Mouse (Mus musculus) right cerebral cortex, postnatal 10 days (tissue): Measurements from ENCODE around the gene Ptprg.

Experiments
- DNase-seq, 2 experiments: peaks; one replicate each; pipeline ENCODE4 v3.0.0; 2021; ENCODE audit warnings: low spot score in 2 of 2

Gene Ptprg

DNA sequence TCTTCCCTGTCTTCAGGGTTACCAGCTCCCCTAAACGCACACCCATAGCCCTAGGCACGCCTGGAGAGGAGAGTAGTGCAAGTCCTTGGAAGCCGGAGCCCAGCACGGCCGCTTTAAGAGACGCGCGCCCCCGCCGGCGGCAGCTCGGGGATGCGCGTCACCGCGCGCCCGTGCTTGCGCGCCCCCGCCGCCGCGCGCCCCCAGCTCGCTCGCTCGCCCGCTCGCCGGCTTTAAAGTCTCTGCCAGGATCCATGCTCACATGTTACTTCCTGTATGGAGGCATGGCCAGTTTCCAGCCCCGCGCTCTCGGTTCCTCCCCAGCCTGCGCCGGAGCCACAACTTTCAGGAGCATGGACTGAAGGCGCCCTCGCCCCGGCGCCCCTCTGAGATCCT, at the start of gene Ptprg:
Gene Ptprg, plus strand, starts transcription at position 260 of the 393 bp plus-strand sequence.
- DNase-seq, result peak; percentile 94 to 95

DNA sequence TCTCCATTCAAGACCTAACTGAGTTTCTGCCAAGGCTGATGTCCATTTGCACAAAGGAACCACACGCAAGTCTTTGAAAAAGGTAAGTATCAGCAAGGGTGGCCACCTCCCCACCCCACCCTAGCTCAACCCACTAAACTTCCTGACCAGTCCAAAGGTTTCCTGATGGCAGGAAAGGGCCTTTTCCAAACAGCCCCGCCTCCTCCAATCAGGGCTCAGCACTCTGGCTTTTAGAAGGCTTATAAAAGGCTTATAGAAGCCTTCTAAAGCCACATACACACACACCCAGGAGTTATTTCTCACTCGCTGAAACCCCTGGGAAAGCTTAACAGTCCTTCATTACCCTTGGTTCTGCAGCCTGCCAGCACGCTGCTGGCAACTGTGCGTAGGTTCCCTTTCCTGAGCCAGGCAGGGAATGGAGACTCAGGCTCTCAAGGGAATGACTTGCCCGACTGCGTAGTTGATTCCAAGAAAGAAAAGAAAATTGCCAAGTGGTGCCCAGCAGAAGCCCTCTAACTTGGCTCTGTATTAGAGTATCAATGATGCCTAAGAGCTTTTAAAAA, 49.4 kb upstream of the Ptprg start:
- DNase-seq, result peak; percentile 23 to 35

DNA sequence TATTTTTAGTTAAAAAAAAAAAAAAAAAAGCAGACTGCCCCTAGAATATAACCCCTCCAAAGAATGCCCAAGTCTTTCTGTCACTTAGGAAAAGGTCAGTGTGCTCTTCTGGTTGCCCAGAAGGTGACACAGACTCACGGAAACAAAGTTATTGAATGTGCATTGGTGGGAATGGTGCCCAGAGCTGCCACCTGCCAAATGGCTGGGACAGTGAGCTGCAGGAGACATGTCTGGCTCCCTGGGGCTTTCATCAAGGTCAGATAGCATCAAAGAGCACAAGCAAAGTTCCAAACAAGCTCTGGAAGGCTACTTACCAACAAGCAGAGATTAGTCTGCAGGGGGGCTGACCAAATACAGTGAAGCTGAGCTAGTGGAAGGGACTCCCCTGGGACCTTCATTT, 43.2 kb upstream of the Ptprg start:
- no peak for DNase-seq

DNA sequence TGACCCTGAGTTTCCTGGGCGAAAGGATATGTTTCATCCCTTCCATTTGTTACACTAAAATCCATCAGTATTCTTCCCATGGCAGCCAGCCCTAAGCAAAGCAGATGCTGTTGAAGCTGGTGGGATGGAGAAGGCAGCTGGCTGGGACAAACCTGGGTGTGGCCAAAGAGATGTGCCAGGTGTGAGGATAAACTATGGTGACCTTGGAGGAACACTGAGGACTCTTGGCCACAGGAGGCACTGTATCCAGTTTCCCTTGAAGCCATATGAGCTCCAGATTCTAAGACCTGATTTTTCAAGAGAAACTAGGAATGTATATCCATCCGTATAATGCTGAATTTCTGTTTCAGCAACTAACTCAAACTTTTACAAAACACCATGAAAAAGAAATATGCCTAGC, 34.2 kb upstream of the Ptprg start:
- no peak for DNase-seq

DNA sequence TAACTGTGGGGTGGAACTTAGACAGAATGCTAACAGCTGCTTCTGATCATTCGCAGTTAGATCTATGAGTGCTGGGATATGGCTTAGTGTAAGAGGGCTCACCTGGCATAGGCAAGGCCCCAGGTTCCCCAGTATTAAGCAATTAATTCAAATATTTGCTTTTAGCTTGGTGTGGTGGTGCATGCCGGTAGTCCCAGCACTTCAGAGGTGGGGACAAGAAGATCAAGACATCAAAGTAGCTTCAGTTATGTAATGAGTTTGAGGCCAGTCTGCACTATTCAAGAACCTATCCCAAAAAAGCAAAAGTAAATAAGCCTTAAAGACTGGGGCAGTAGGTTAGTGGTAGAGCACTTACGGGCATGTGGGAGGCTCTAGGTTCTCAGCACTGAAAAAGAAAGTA, 30.3 kb upstream of the Ptprg start:
- DNase-seq, result no peak

DNA sequence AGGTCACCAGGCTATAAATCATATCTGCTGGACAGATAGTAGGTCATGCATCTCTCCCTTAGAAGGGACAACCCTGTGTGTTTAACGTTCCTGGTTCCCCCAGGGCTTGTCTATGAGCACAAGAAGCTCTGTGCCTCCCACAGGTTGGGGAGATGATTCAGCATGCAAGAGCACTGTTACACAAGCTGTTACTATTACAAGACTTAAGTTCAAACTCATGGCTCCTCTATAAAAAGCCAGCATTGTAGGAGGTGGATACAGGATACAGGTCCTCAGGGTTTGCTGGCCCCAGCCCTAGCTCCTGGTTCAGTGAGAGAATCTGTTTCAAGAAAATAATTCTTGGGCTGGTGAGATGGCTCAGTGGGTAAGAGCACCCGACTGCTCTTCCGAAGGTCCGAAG, 23.7 kb upstream of the Ptprg start:
- DNase-seq, result no peak

DNA sequence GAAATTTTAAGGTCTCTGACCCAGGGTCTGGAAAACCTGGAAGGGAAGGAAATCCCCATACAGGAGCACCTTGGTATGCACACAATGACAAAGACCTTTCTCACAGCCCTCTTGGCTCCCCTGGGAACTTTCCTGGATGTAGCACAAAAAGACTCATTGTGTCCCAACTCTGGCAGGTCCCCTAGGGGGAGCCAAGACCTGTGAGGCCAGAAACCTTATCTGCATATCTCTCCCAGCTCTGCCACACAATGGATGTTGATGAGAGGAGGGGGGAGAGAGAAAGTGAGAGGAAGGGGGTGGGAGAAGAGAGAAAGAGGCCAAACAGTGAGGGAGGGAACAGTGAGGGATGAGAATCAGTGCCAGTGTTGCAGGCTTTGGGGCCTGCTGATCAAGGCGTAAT, 18.9 kb upstream of the Ptprg start:
- DNase-seq, result no peak

DNA sequence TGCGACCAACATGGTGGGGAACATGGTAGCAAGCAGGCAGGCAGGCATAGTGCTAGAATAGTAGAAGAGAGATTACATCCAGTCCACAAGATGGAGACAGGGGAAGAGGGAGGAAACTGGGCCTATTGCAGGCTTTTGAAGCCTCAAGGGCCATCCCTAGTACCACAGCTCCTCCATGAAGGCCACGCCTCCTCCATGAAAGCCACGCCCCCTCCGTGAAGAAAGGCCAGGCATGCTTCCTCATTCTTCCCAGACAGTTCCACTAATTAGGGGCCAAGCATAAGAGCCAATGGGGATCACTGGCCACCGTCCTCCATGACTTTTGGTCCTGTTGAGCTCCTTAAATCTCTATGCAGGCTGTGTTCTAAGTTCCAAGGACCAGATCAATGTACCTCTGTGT, 17.2 kb upstream of the Ptprg start:
- no peak for DNase-seq

DNA sequence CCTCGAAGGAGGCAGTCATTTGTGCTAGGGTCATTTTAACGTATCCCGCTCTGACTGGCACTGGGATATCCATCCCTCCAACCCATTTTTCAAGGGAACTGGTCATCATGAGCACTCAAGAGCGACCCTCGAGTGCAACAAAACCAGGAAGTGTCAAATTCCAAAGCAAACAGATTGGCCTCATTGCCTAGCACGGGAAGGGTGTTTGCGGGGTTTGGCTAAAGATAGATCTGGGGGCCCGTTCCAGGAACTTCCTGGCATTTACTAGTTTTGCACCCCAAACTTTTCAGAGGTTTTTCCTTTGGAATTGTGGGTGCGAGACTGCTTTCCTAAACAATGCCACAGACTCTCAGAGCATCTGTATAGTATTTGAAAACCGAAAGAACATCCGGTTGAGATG, 1.4 kb upstream of the Ptprg start:
- DNase-seq, result no peak

DNA sequence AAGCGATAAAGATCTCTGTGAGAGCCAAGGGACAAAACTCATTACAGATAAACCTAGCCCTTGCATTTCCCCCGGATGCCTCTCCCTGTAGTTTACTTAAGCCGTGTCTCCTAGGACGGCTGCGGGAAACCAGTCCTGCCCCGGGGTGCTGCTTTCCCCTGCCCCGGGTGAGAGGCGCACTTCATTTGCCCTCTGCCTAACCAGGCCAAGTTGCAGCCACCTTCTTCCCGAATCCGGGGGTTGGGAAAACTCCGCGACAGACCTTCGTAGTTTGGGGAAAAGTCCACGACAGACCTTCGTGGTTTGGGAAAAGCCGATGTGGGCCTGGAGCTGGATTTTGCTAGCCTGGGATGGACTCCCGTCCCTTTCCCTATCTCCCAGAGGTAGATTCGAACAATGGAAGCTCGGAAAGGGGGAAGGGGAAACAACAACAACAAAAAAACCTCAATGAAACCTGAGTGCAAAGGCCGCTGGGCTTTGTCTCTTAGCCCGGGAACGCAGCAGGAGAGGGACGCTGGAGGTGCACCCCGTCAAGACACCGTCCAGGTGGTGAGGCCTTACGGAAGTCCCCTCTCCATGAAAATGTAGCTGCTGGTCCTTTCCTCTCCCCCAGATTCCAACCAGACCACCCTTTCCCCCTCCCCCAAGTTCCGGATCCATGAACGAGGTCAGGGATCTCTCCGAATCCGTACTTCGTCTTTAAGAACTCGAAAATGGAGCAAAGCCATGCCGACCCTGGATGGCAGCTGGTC, 635 bp upstream of the Ptprg start:
- DNase-seq, result peak; percentile 44 to 48

DNA sequence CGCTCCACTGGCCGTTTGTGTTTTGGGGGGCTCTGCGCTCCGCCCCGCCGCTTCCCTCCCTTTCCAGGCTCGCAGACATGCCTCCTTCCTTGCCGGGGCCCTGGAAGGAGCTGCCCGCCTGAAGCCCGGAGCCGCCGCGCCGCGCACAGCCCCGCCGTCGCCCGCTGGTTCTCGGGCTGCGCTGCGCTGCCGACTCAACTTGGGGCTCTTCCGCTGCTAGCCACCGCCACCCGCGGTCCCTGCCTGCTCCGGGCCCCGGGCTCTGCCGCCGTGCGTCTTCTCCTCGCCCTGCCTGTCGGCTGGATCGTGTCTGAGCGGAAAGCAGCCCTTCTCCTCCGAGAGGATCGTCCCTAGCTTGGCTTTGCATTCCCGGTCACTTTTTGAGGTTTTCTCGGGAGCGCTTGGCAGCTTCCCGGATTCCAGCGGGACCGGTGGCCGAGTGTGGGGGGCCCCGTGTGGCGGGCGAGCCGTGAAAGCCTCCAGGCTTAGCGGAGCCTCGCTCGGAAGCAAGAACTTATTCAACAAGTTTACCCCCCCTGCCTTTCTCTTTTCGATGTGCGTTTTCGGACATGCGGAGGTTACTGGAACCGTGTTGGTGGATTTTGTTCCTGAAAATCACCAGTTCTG, 460 bp downstream of the Ptprg start:
- DNase-seq, result peak in 1 of 2 experiments; percentile 45

DNA sequence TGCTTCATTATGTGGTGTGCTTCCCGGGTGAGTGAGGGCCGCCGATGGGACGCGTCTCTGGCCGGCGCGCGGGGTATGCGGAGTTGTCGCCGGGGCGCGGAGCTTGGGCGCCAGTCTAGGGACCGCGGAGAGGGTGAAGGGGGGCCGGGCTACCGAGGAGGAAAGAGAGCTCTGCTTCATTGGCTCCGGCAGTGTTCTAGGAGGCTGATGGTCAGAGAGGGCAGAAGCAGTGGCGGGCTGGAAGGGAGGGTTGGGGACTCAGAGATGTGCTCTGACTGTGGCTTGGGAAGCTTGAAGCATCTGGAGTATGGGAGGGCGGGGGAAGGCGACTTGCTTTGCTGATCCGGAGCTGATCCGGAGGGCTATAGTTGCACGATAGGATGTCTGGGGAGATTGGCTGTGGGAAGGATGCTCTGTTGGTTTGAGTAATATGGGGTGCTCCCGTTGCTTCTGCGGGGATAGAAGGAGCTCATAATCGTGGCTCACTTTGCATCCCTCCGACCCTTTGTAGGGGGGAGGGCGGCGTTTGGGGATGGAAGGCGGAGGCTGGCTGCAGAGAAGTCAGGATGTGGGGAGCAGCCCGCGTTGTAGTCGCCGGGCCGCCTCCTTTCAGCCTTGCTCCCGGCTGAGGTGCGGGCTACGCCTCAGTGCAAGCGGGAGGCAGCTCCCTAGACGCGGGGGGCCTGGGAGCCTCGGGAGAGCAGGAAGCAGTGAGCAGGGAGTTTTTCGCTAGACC, 1.1 kb downstream of the Ptprg start:
- DNase-seq, result peak; percentile 69 to 70

DNA sequence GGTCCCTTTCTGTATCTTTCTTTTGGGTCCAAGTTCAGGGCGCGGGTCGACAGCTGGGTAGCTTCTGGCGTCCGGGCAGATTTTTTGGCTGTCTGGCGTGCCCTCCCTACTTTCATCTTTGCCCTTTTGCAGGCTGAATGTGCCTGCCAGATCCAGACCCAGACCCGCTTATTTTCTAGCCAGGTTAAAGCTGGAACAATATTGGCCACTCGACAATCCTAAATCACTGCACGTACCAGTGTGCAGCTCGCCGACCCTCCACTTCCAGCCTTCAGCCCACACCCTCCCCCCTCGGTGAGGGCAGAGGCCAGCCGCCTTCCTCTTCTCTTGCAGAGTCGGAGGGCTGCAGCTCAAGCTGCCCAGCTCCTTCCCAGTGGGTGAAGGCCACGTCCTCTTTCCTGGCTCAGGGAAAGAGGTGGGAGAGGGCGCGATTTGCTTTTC, 1.7 kb downstream of the Ptprg start:
- peak; percentile 50 to 53 for DNase-seq

DNA sequence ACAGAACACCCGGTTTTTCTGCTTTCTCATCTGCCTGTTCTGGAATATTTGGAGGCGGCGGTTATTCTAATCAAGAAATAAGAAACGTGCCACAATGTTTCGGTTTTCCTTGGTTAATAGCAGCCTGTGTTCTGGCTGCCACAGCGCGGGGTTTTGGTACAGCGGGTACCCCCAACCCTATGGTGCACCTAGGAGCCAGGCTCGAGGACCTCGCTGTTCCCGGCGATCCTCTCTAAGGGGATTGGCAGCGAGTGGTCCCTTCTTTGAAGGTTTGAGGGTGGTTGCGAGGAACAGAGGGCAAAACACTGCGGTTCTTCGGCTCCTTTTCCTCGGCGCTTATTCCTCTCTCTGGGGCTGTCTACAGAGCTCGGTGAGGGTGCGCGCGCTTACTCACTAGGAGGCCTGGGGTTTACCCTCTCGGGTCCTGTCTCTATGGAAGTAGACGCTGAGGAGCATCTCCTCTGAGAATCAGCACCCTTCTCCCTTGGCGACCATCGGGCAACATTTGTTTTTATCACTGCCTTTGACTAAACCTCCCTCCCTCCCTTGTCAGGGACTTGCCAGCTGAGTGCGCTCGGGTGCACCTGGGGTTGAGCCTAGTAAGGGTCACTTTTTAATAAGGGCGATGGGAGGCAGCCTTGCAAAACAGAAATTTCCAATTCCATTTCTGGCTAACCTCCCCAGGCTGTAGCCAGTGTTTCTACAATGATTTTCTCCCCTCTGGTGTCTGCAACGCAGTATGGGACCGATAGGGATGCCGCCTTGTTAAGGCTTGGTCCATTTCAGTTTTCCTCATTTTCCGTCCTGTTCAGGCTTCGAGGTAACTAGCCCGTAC, 2.4 kb downstream of the Ptprg start:
- peak; percentile 56 for DNase-seq

DNA sequence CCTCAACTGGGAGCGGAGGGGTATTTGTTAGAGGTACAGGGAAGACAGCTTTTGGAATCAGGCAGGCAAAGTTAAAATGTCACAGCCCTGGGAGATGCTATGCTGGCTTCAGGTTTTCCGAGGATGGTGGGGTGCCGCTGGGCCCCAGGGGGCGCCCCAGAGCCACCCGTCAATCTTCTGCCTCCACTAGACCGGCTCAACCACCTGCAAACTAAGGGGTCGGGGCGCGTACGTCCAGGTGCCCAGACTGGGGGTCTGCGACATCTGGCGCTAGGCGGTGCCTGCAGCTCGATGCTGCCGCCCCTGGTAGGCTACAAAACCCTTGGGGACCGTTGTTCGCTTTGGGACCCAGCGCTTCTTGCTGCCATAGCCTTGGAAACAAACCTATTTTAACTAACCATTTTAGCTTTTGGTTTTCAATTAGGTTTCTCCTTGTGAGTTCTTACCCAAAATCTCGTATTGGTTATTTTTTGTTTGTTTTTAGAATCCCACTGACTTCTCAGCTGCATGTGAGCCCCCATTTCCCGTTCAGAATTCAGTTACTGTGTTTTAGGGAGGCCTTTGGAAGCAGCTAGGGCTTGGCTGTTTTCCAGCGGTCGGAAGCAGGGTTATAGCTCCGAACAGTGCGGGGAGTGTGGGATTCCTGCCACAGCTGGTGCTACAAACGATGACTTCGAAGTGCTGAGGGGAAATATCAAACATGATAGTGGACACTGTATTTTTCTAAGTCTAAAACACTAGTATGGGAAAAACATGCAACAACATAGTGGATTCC, 3.2 kb downstream of the Ptprg start:
- DNase-seq, result peak; percentile 81

DNA sequence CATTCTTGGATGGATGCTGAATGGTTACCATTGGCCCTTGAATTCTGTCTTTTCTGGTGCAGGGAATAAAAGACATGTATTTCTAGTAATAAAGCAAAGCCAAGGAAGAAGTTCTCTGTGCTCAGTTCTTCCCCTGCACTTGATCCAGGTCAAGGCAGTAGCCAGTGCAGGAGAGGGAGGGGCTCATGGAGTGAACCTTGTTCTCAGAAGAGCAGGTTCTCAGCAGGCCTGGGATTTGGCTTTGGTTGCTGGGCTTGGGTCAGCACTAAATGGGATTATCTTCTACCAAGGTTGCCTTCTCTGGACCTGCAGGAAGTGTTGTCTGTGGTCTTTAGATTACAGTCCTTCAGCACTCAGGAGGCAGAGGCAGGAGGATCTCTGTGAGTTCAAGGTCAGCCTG, 5.2 kb downstream of the Ptprg start:
- no peak for DNase-seq

DNA sequence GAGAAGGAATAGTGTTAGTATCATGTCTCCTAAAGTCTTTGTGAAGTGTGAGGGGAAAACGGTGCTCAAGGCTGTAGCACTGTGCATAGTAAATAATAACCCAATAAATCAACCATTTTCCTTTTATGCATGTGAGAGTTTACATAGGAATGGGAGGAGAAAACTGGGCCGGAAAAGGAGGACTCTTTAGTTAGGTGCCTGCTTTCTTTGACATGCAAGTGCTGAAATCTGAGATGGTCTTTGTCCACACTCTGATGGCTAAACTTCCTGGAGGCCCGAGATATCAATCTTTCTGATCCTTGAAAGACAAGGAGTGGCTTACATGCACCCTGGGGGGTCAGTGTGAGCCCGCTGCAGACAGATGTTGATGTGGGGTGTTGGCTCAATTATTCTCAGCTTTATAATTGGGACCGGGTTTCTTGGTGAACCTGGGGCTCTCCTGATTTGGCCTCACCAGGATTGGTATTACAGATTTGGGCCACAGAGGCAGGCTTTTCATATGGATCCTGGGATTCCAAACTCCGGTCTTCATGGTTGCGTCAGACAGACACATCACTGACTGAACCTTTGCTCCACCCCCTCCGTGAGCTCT, 7.4 kb downstream of the Ptprg start:
- DNase-seq, result no peak

DNA sequence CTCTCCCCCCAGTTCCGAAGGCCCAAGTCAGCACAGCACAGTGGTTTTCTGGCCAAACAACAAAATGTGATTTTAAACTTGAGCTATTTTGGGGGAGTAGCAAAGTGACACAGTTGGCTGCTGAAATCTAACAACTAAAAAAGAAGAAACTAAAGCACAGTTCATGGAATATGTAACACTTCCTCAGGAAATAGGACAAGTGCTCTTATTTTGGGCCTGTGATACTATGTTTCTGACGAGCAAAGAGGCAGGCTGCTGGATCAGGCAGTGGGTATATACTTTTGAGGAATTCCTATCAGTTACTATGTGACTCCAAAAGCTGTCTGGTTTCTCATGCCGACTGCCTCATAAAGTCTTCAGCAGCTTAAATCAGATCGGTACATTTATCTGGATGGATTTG, 8.1 kb downstream of the Ptprg start:
- DNase-seq, result no peak

DNA sequence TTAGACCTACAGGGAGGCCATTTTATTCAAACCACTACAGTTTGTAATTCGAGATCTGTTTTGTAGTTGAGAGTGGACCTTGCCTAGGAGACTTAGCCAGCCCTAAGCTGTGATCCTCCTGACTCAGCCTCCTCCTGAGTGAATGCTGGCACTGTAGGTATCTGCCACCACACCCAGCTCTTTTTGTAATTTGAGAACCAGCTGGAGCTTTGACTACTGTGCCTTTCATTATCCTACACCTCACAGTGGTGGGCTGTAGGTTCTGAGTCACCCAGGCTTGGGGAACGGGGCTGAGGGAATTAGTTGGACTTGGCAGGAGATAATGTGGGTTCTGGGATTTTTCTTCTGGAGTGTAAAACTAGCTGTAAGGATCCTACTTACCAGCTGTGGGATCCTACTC, 9.5 kb downstream of the Ptprg start:
- DNase-seq, result no peak

DNA sequence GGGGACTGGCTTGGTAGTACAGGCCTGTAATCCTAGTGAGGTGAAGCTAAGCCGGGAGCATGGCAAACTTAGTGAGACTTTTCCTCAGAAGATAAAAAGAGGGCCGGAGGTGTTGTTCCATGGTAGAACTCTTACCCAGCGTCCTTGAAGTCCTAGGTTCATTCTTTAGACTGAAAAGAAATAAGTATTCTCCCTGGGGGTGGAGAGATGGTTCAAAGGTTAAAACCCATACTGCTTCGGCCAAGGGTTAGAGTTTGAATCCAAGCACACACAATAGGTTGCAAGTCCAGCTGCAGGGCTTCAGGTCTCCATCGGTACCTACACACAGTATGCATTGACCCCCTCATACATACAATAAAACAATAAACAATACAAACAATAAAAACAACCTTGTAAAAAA, 10.3 kb downstream of the Ptprg start:
- DNase-seq, result no peak
